Mouse (Mus musculus): ENCODE data around the gene Nacc1.

DNA sequence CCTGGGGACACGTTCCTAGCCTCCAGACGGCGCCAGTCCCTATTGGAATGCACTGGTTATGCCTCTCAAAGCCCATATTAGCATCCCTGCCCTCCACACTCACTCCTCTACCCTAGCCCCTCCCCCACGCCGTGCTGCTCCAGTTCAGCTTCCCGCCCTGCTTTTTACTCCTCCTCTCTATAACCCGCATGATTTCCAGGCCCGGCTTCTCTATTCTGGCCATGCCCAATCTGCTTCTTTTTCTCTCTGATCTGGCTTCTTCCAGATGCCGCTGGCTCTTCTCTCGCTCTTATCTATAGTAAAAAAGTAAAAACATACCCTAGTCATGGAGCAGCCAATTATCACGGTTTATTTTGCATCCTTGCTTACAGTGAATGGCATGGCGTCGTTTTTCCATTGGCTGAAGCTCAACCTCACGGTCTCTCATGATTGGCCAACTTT lies 40.2 kb downstream of the Nacc1 start:
- no peak for TF ChIP-seq ZC3H11A (IDR thresholded peaks at IDR 0.05; ENCODE audit: borderline replicate concordance, low read depth, low read length)
- no peak for TF ChIP-seq HCFC1 (IDR thresholded peaks at IDR 0.05; ENCODE audit: borderline replicate concordance, insufficient read depth, low read length)
- TF ChIP-seq CHD2 (IDR thresholded peaks at IDR 0.05; ENCODE audit: low read depth, low read length) = no peak

Data from ES-E14 (cell line).